30 mouse cellular contexts compared by ENCODE assay signal in genomic region chr6:124885956-124886381, GRCm38 (mm10). TPM values are rescaled to one million over a fixed set of nuclear protein-coding genes. Genes with fewer than 3 reads are reported as not detected.
A peak's percentile ranks its signal among the peaks of the same experiment; 100 is the strongest.
DNase-seq lines count a peak whose midpoint lies in the region; ATAC-seq lines count a peak whose summit lies in the region.
"Had no signal": no experiment of that assay in that cellular context is flagged by ENCODE, and none has a peak within 500 bp of the region (broad histone marks: within the 10 kb centered on the region; RNA-seq: fewer than 3 reads in every experiment).

No protein-coding gene starts in this region.

- no peaks in the 10 kb centered on the region for H3K36me3 ChIP-seq in forebrain, embryonic 10.5 days (replicated peaks)
- H3K36me3 ChIP-seq: embryonic facial prominence, embryonic 13.5 days; heart, embryonic 12.5 days; hindbrain, embryonic 15.5 days; kidney, embryonic 15.5 days; limb, embryonic 10.5 days; liver, embryonic 15.5 days; neural tube, embryonic 12.5 days; stomach, embryonic 15.5 days had no signal

- DNase-seq in CD4-positive helper T cell, adult 2 months (ENCODE audit: low read depth, low spot score): peak; percentile 74
- DNase-seq in CD4-positive, CD25-positive, alpha-beta regulatory T cell, adult 2 months (ENCODE audit: low read depth, low spot score): peak; percentile 42
- peak; percentile 54 to 70 for DNase-seq in thymus, postnatal 10 days (ENCODE audit: low spot score in 2 of 2)
- DNase-seq in forebrain, embryonic 10.5 days (ENCODE audit: extremely low spot score, low spot score): no peak
- DNase-seq in urinary bladder, adult 2 months (ENCODE audit: low spot score): no peak
- DNase-seq: adrenal gland, adult 8-10 months; cerebellum, adult 11-12 months; cerebellum, postnatal 25 days; embryo, embryonic 11 days; kidney, postnatal 36 days; liver; lung, postnatal 4 days; midbrain, embryonic 14.5 days; retina, postnatal 1 day; right cerebral cortex, postnatal 25 days had no signal

- no peak overlapping the region for H3K4me3 ChIP-seq in forebrain, embryonic 10.5 days
- H3K4me3 ChIP-seq: embryonic facial prominence, embryonic 13.5 days; erythroblast, embryonic 14.5 days; heart, embryonic 12.5 days; hindbrain, embryonic 15.5 days; kidney, embryonic 15.5 days; limb, embryonic 10.5 days; liver, embryonic 15.5 days; neural tube, embryonic 12.5 days; stomach, embryonic 15.5 days had no signal

- ATAC-seq in inflammation-experienced regulatory T-cells, adult 6 months: peak; percentile 10
- no peak for ATAC-seq in frontal cortex, adult (ENCODE audit: low TSS enrichment)
- ATAC-seq: forebrain, embryonic 14.5 days; intestine, embryonic 16.5 days; Patski had no signal

- no peak overlapping the region for H3K27ac ChIP-seq in forebrain, embryonic 10.5 days
- H3K27ac ChIP-seq: embryonic facial prominence, embryonic 13.5 days; hindbrain, embryonic 15.5 days; kidney, embryonic 15.5 days; limb, embryonic 10.5 days; liver, embryonic 15.5 days; neural tube, embryonic 12.5 days; stomach, embryonic 15.5 days had no signal

- no peaks in the 10 kb centered on the region for H3K9me3 ChIP-seq in forebrain, embryonic 10.5 days
- H3K9me3 ChIP-seq: embryonic facial prominence, embryonic 13.5 days; hindbrain, embryonic 15.5 days; kidney, embryonic 15.5 days; limb, embryonic 10.5 days; liver, embryonic 15.5 days; neural tube, embryonic 12.5 days; stomach, embryonic 15.5 days had no signal

- 96% methylated on average over 8 of the region's 8 CpGs for WGBS in forebrain, embryonic 10.5 days

- H3K4me1 ChIP-seq in forebrain, embryonic 10.5 days: no peaks in the 10 kb centered on the region
- H3K4me1 ChIP-seq: embryonic facial prominence, embryonic 13.5 days; hindbrain, embryonic 15.5 days; kidney, embryonic 15.5 days; liver, embryonic 15.5 days; neural tube, embryonic 12.5 days; stomach, embryonic 15.5 days had no signal

- no peaks in the 10 kb centered on the region for H3K27me3 ChIP-seq in forebrain, embryonic 10.5 days (ENCODE audit: poor library complexity, severe bottlenecking)
- H3K27me3 ChIP-seq: embryonic facial prominence, embryonic 13.5 days; heart, embryonic 12.5 days; hindbrain, embryonic 15.5 days; kidney, embryonic 15.5 days; liver, embryonic 15.5 days; neural tube, embryonic 12.5 days; stomach, embryonic 15.5 days had no signal

RNA-seq across cellular contexts. Expression of gene Cd4, which starts 2.1 kb away (rescaled TPM):
- 100 to 1,000 TPM; 319 to 446 (median 407) TPM for polyA plus RNA-seq in inflammation-experienced regulatory T-cells, adult 6 months (2017; shearing (Covaris generic))
- 0.17 TPM in 1 of 2 replicates, not detected in the other for polyA plus RNA-seq in forebrain, embryonic 10.5 days (2016; fragmentation: Nextera tagmentation; extraction: Ambion mirVana)
- 1.3 and 2.1 TPM in 2 replicates for polyA plus RNA-seq in urinary bladder, adult 2 months (2012; rRNA removed)
- polyA plus RNA-seq: C2C12; erythroblast, embryonic 14.5 days; heart, embryonic 12.5 days; limb, embryonic 10.5 days; Patski had no signal

RNA-seq across cellular contexts. Expression of gene Gpr162, which starts 22.2 kb away (rescaled TPM):
- polyA plus RNA-seq in inflammation-experienced regulatory T-cells, adult 6 months (2017; shearing (Covaris generic)): under 1 TPM in 2 of 3 experiments, not detected in 1; 0.16 to 0.19 TPM
- polyA plus RNA-seq in forebrain, embryonic 10.5 days (2016; fragmentation: Nextera tagmentation; extraction: Ambion mirVana): 2.1 and 2.5 TPM in 2 replicates
- 0.94 and 0.99 TPM in 2 replicates for polyA plus RNA-seq in urinary bladder, adult 2 months (2012; rRNA removed)

RNA-seq across cellular contexts. Expression of gene Lag3, which starts 25.5 kb away (rescaled TPM):
- 10 to 100 TPM; 30.8 to 40.1 (median 38.3) TPM for polyA plus RNA-seq in inflammation-experienced regulatory T-cells, adult 6 months (2017; shearing (Covaris generic))
- 0.76 and 0.88 TPM in 2 replicates for polyA plus RNA-seq in forebrain, embryonic 10.5 days (2016; fragmentation: Nextera tagmentation; extraction: Ambion mirVana)
- 1.3 and 1.9 TPM in 2 replicates for polyA plus RNA-seq in urinary bladder, adult 2 months (2012; rRNA removed)
- polyA plus RNA-seq: erythroblast, embryonic 14.5 days had no signal

RNA-seq across cellular contexts. Expression of gene P3h3, which starts 28.4 kb away (rescaled TPM):
- under 1 TPM in 2 of 3 experiments, not detected in 1; 0.30 to 0.36 TPM for polyA plus RNA-seq in inflammation-experienced regulatory T-cells, adult 6 months (2017; shearing (Covaris generic))
- polyA plus RNA-seq in forebrain, embryonic 10.5 days (2016; fragmentation: Nextera tagmentation; extraction: Ambion mirVana): 9.7 TPM in 2 replicates
- 74.5 and 82.9 TPM in 2 replicates for polyA plus RNA-seq in urinary bladder, adult 2 months (2012; rRNA removed)
- polyA plus RNA-seq: erythroblast, embryonic 14.5 days had no signal

RNA-seq across cellular contexts. Expression of gene Ptms, which starts 33.9 kb away (rescaled TPM):
- 10 to 100 TPM in 2 of 3 experiments, 1 to 10 TPM in 1; 9.5 to 15.5 (median 12.1) TPM for polyA plus RNA-seq in inflammation-experienced regulatory T-cells, adult 6 months (2017; shearing (Covaris generic))
- 218 and 224 TPM in 2 replicates for polyA plus RNA-seq in forebrain, embryonic 10.5 days (2016; fragmentation: Nextera tagmentation; extraction: Ambion mirVana)
- 807 and 1,011 TPM in 2 replicates for polyA plus RNA-seq in urinary bladder, adult 2 months (2012; rRNA removed)

Comparison
In these comparisons a context has a peak if more than half of its experiments do, and no peak if none do; other contexts are left out.
1. DNase-seq: peak in CD4-positive helper T cell, adult 2 months (single experiment), CD4-positive, CD25-positive, alpha-beta regulatory T cell, adult 2 months (single experiment) and thymus, postnatal 10 days (2 of 2); none in forebrain, embryonic 10.5 days (single experiment) and urinary bladder, adult 2 months (single experiment).
2. RNA of gene Cd4, which starts 2.1 kb away (polyA plus RNA-seq): 319 to 446 TPM in inflammation-experienced regulatory T-cells, adult 6 months; 1.3 to 2.1 TPM in urinary bladder, adult 2 months and 0.17 TPM in forebrain, embryonic 10.5 days; every median in the first group is over 100 times any median in the second.
3. RNA of gene Lag3, which starts 25.5 kb away (polyA plus RNA-seq): 30.8 to 40.1 TPM in inflammation-experienced regulatory T-cells, adult 6 months; 1.3 to 1.9 TPM in urinary bladder, adult 2 months and 0.76 to 0.88 TPM in forebrain, embryonic 10.5 days; every median in the first group is over 10 times any median in the second.